Mouse (Mus musculus) lung, postnatal 10 days (tissue): ENCODE measurements around the gene Pcdh17.

ENCODE experiments used
- DNase-seq: peaks from one replicate; pipeline ENCODE4 v3.0.0; 2021

Gene Pcdh17

GRCm38 (mm10) chr14:84480546-84480945, 37.2 kb downstream of the Pcdh17 start:
- no peak for DNase-seq

- DNase-seq: no peak
These were observed 41.0 kb downstream of the Pcdh17 start for GRCm38 (mm10) chr14:84484350-84484749.

- no peak for DNase-seq
These were observed 67.6 kb downstream of the Pcdh17 start for GRCm38 (mm10) chr14:84511010-84511409.

GRCm38 (mm10) chr14:84532397-84532796, 89.0 kb downstream of the Pcdh17 start:
- no peak for DNase-seq

GRCm38 (mm10) chr14:84535264-84535663, 91.9 kb downstream of the Pcdh17 start:
- no peak for DNase-seq

- no peak for DNase-seq
These were observed 98.5 kb downstream of the Pcdh17 start for GRCm38 (mm10) chr14:84541838-84542237.

- no peak for DNase-seq
These were observed 102.6 kb downstream of the Pcdh17 start for GRCm38 (mm10) chr14:84545968-84546367.

- no peak for DNase-seq
These were observed 104.3 kb downstream of the Pcdh17 start for GRCm38 (mm10) chr14:84547513-84548194.

- DNase-seq: no peak
These were observed 108.2 kb downstream of the Pcdh17 start for GRCm38 (mm10) chr14:84551546-84551945.

GRCm38 (mm10) chr14:84571071-84571470, 127.7 kb downstream of the Pcdh17 start:
- DNase-seq: no peak
